Mouse (Mus musculus): ENCODE results near the gene Trpm6.
A peak's percentile ranks its signal among the peaks of the same experiment; 100 is the strongest.

Gene Trpm6

DNA sequence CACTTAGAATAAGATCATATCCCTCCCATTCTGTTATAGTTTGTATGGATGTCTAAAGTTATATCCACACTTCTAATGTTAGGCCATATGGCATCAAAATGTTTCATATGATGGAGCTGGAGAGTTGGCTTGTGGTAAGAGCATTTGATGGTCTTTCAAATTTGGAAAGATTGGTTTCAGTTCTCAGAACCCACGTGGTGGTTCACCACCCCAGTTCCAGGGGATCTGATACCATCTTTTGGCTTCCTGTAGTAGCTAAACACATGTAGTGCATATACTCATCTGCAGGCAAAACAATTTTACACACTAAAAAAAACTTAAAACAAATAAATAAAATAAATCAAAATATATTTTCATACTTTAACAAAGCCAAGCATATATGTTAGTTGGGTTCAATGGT, 21.3 kb downstream of the Trpm6 start:
- no peak for DNase-seq (ENCODE audit: low spot score in 2 of 2)

DNA sequence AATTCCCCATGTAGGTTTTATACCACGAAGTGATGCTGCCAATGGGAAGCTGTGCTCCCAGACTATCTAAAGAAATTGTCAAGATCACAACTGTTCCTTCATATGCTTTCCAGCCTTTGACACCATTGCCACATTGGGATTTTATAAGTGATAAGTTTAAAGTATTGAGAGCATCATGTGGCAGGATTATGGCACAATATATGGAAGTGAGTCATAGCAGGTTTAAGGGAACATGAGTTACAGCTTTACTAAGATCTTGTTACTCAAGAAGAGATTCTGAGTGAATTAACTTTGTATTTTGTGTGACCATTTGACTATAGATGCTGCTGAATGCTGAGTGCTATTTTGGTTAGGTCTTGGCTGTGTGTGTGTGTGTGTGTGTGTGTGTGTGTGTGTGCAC, 21.8 kb downstream of the Trpm6 start:
- no peak for DNase-seq (ENCODE audit: low spot score in 2 of 2)

DNA sequence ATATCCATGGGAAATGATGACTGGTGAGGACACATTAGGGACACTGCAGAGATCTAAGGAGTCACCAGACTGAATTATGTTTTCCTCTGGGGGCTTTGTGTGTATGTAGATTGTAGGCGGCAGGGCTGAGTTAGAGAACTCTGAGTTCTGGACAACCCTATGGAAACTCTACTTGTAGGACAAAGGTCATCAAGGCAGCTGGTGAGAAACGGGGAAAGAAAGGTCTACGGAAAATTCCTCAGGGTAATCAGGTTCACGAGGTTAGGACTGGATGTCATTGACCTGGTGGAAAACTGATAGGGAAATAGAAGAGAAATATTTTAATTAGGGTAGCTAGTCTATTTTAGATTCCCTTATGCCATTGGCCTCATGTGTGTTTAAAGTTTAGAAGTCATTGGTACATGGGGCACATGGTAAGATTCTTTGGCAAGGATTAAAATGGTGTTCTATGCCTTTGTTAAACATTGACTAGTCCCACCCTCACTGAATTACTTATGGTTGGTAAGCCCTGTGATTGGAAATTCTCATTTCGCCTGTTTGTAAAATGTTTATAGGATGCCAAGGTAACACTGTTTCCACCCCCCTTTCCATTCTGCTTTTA, 23.2 kb downstream of the Trpm6 start:
- DNase-seq (ENCODE audit: low spot score in 2 of 2) = no peak

DNA sequence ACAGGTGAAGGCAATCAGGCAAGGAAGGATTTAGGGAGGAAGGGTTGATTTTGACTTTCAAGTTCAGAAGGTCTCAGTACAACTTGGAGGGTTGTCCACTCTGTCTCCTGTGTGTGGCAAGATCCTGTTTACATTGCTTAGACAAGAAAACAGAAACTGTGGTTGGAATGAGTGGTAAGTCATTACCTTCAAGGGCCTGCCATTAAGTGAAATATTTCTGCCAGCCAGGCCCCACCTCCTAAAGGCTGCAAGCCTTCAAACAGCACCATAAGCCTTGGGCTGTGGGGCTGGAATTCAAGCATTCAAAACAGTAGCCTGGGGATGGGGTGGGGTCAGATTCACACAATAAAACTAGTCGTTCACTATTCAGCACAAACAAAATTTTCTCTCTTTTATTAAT, 24.3 kb downstream of the Trpm6 start:
- no peak for DNase-seq (ENCODE audit: low spot score in 2 of 2)

DNA sequence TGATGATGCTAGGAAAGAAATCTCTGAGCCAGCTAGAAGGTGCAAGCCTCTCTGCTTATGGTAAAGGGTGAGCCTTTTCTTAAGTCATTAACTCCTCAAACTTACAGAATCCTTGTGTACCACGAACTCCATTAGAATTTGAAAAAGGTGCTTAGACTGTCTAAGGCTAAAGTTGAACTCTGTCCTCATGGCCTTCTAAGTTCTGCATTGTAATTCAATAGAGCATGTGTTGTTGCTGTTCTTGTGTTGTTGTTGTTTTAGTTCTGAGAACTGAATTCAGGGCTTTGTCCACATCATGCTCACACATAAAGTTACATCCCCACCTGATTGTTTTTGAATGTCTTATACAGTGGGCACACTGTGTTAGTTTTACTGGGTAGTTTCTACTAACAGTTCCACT, 49.9 kb downstream of the Trpm6 start:
- no peak for DNase-seq (ENCODE audit: low spot score in 2 of 2)

DNA sequence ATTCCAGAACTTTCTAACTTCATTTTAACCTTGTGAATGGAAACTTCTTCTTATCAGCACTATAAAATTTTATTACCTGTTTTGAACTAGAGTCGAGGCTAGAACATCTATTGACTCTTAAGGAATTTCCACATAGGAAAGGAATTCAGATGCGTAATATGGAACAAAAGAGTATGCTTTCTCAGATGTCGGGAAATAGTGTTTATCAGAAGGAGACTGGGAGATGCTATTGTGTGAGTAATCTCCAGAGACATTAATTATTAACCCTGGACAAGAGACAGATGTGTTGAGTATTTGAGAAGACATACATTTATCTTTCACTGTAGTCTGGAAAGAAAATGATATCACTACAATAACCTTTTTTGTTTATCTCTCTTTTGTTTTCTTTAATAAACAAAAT, 61.5 kb downstream of the Trpm6 start:
- no peak for DNase-seq (ENCODE audit: low spot score in 2 of 2)

DNA sequence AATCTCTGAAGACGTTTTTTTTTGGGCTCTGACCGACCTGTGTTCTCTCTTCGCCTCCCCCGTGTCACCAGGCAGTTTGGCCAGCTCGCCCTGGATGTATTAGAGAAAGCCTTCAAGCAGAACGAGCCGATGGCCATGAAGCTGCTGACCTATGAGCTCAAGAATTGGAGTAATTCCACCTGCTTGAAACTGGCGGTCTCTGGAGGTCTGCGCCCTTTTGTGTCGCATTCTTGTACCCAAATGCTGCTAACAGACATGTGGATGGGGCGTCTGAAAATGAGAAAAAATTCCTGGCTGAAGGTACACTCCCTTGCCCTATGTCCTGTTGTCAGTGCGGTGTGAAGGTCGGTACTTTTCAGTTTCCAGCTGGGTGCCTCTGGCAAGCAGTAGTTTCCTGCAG, 65.4 kb downstream of the Trpm6 start:
- DNase-seq (ENCODE audit: low spot score in 2 of 2) = no peak

DNA sequence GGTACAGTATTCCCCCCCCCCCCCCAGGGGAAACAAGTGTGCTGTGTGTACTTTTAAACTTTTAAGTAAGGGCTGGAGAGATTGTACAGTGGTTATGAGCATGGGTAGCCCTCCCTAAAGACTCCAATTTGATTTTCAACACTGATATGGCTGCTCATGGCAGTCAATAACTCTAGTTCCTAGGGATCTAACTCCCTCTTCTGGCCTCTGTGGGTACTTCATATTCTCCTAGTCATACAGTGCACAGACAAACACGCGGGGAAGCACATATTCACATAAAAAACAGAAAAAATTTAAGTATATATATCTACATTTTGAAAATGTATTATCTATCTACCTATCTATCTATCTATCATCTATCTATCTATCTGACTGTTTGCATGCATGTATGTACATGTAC, 67.6 kb downstream of the Trpm6 start:
- DNase-seq (ENCODE audit: low spot score in 2 of 2) = no peak

DNA sequence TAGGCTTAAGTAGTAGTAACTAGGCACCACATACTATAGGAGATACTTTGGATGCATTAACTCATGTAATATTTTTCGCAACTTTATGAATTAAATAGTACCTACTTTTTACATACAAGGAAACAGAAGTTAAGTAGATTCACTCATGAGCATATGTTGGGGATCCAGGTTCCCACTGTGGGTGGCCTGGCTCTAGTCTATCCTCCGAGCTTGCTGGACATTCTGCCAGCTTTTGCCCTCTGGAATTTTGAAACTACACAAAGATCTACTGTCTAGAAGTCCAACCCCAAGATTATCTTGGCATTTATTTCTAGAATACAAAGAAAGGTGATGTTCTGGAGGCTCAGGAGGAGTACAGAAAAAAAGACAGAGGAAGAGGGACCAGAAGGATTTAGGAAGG, 78.8 kb downstream of the Trpm6 start:
- DNase-seq (ENCODE audit: low spot score in 2 of 2) = no peak

DNA sequence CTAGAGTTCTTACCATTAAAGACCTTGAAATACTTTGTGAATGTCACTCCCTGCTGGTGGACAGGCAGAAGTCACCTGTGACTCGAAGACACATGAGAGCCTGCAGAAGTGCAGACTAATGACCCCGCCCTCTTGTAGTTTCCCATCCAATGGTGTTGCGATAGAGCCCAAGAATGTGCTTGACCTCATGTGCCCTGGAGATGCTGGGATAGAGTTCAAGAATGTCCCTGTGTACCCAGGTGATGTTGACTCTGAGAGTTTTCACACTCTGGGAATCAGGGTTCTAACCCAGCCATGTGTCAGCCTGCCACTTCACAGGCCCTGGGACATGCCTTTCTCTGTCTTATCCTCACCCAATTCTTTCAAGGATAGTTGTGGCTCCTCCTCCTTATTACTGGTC, 81.4 kb downstream of the Trpm6 start:
- DNase-seq (ENCODE audit: low spot score in 2 of 2) = no peak

DNA sequence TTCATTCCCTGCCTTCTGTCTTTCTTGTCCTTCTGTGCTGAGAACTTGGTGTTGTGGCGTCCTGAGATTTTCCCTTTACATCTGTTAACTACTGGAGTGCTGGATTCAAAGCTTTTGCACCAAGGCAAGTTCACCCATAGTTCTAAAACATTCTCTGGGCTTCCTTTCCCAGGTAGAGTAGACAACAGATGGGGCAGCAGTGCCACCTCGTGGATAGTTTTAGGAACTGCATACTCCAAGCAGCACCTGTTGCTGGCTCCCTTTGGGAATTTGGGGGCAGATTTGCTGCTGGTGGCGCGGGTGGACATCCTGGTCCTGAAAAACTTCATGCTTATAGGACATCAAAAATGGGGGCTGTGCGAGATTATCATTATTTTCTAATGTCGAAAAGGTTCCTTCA, 85.2 kb downstream of the Trpm6 start:
- DNase-seq (ENCODE audit: low spot score in 2 of 2) = peak; percentile 18 to 50

DNA sequence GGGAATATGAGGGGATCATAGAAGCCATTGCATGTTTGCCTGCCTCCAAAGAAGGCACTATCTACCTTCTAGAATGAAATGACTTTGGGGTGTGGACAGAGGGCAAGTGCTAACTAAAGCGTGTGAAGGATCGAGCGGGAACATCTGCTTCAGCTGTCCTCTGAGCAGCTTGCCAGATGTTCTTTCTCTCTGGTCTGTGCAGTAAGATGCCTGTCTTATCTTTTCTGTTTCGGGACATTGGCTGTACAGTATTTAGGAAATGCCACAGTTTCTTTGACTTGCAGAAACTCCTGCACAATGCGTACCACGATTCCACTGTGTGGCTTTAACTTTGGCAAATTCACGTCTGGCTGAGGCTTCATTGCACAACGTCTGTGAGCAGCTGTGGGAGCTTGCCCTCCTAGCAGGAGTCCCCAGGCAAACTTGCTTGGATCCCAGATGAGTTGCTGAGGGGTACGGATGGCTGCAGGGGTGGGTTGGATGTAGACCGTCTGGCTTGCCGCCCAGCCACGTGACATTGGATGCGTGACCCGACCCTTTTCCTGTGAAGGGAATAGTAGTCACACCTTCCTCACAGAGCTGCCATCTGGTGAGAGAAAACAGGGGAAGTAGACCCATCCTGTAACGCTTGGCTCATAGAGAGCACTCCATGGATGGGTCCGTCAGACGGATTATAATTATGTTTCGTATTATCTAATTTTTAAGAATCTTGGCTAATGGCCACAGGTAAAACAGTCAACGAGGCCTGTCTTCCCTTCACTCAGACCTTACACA, 92.2 kb downstream of the Trpm6 start:
- no peak for DNase-seq (ENCODE audit: low spot score in 2 of 2)

DNA sequence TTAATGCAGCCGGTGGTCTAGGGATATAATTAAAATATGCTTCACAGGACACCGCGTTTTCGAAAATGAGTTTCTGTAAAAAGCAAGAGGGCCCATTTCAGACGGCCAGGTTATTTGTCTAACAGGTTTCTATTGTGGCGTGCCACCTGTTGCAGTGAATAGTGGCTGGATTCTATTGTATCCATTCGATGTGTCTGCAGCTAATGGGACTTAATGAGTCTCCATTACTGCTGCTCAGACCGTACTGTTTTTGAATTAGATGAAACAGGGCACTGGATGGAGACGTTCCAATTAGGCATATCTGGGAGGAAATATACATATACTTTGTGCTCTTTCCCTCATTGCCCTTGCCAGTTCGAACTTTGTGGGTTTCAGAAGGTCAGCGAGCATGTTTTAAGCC, 92.8 kb downstream of the Trpm6 start:
- DNase-seq (ENCODE audit: low spot score in 2 of 2) = no peak

DNA sequence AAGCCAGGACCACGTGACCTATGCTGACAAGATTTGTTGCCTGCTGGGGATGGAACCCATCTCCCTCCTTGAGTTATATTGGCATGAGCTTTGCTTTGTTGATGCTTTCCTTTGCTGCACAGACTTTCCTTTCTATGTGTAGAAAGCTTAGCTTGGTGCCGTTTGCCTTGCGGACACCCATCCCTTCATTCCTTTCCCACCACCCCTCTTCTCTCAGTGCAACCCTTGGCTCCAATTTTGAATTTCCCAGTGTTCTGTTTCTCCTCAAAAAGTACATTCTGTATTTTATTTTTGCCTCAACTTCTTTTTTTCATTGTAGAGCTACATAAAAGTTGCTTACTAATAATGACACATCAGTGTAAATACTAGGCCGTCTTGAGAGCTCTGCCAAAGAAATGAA, 96.6 kb downstream of the Trpm6 start:
- DNase-seq (ENCODE audit: low spot score in 2 of 2) = no peak

DNA sequence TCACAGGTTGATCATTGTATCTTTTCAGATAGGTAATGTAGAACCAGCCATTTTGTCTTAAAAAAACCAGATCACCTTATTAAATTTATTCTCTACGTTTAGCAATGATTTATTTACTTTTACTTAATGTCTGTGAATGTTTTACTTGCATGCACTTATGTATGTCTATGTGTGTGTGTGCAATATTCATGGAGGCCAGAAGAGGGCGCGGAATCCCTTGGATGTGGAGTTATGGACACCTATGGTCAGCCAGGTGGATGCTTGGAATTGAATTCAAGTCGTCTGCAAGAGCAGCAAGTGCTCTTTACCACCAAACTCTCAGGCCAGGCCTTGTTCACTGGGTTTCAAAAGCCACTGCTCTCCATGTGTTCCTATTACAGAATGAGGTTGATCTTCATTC, 118.5 kb downstream of the Trpm6 start:
- DNase-seq (ENCODE audit: low spot score in 2 of 2) = no peak

DNA sequence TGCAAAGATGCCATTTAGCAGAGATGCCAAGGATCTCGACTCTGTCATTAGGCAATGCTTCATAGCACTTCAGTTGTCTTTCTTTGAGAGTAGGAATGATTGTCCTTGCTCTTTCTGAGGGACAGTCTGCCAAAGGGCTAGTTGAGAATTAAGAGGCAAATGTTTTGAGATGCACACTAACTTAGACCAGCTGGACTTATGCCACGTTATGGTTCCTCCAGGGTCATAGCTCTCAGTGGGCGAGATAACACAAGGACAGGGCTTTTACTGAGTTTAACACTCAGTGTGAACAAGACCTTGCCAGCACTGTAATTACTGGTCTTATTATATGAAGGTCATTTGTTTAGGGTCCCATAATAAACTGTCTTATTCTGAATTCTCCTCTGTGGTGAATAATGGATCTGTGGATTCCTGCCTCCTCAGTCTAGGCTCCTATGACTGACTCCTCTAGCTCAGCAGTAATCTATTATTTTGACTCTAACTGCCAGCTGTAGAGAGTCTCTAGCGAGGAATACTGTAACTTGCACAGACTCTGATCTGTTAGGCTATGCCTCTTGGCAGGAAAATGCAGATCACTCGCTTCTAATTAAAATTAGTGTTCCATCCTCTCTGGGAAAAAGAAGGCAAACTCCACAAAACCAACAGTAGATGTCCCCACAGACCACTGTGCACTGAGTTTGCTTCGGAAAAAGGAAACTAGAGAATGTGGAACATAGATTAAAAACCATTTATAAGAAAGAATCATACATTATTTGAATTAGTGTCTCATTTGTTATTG, 123.2 kb downstream of the Trpm6 start:
- no peak for DNase-seq (ENCODE audit: low spot score in 2 of 2)

DNA sequence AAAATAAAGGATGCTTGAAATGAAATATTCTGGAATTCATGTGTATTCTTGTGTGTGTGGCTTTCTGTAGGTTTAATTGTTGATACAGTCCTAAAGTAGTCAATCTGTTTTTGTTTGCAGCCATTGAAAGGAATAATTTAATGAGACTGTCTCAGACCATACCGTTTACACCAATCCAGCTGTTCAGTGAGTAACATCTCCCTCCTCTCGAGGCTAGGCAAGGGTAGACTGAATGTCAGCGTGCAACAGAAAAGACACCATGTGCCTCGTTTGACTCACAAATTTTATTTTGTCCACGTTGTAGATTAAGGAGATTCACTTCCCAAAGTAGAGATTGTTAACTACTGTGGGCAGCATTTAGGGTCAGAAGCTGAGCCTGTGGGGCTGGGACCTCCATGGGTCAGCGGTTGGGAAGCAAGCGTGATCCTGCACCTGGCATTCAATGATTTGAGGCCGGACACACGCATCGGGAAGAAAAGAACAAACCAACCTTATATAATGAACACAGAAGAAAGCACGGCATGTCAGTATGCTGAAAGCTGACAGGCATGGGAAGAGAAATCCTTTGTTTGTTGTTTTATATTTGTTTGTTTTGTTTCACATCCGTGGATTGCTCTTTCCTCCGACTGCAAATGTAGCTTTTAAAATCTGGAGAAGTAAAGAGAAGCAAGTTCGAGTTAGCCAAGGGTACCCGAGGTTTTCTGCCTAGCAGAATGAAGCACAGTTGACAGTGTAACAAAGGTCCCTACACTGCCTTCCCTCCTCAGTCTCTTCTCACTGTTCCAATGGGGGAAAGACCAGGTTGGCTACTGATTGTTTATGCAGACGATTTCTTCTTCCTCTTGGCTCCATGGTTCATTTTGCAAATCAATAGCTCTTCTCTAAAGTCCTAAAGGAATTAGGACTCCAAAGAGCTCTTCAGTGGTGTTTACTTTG, 124.2 kb downstream of the Trpm6 start:
- no peak for DNase-seq (ENCODE audit: low spot score in 2 of 2)

DNA sequence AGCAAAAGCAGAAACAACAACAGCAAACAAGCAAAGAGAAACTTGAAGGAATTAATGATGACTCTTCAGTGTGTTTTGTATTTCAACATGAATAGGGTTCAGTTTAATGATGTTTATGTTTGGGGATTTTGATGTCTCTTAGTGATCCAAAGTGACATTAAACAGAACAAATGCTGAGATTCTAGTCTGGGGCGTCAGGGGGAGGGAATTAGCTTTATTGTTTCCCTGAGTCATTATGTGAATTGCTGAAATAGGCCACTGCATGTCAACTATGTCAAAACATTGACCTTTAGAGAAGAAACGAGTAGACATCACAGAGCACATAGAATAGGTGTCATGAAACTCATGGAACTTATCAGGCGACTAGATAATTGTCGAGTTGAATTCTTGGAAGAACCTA, 129.5 kb downstream of the Trpm6 start:
- DNase-seq (ENCODE audit: low spot score in 2 of 2) = no peak

DNA sequence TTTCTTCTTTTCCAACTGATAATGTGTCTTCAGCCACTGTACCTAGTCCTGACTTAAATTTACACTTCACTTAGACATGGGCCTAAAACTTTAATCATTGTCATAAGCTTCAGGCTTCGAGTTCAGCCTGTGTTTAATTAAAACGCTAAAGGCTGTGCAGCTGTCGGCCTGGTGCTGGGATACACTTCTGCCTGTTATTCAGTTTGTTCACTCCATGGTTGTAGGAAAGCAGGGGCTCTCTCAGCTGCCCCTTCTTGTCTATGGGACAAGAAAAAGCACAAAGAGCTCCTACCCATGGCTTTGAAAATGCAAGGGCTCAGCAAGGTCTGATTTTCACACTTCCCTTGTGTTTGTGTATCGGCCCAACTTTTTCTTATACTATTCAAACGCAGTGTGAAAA, 131.4 kb downstream of the Trpm6 start:
- no peak for DNase-seq (ENCODE audit: low spot score in 2 of 2)

DNA sequence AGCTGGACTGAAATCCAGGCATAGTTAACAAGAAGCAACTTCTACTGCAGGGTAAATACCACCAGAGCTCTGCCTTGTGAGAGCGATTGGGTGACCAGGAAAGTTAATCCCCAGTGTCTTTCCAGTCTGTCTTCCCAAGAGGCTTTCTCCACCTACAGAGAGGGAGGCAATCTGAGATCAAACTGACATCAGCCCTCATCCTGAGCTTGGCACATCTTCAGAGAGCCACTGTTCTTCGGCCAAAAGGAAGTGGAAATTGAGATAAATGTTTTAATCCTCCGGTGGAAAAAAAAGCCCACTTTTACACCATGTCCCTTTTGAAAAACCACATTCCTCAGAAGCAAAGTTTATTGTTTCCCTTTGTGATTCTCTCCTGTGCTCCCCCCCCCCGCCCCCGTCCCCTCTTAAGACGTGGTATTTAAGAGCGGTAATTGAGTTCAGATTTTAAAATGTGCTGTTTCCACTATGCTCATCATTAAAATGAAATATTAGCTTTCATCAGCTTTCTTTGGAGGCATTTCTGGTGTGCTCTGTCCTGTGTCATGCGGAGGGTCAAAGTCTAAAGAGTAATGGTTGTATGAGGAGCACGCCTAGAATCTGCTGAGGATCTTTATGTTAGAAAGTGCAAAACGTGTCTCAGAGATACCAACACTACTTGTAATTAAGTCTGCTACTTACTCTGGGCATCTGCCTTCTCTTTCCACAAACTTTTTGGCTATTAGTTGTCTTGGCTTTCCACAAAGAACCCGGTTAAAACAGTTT, 138.0 kb downstream of the Trpm6 start:
- DNase-seq (ENCODE audit: low spot score in 2 of 2) = no peak

DNA sequence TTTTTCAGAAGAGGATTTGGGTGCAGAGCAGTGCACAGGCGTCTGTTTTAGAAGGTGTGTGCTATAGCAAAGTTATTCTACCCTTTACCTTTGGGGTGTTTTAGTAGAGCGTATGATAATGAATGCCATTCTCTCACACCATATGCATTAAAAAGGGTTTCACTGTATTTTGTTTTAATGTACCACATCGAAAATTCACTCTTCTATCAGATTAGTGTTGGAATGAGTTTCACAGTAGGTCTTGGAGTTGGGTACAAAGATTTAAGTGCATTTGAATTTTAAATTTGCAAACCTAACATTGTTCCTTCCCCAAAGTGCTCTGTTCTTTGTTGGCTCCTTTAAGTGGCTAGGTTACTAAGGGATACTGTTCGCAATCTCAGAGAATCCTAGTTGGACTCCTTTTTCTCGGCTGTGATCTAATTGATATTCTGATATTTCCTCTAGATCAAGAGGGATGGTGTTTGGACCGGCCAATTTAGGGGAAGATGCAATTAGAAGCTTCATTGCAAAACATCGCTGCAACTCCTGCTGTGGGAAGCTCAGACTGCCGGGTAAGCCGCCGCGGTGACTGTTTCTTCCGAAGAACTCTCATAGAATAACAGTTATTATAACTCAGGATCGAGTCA, 138.8 kb downstream of the Trpm6 start:
- DNase-seq (ENCODE audit: low spot score in 2 of 2) = no peak
